Mouse (Mus musculus): Measurements from ENCODE around the gene Olfr588-ps1. TPM values are rescaled to one million over a fixed set of nuclear protein-coding genes. Genes with fewer than 3 reads are reported as not detected.
"Not testable (repeated sequence)": the region's sequence is repeated elsewhere in the genome, so short reads cannot be mapped to it uniquely, and the experiment has no call there.

Gene Olfr588-ps1
- under 1 TPM in 1 of 2 experiments, not detected in 1; 0.07 TPM for polyA plus RNA-seq (2017; shearing (Covaris generic))

GRCm38 (mm10) chr7:103140579-103140978 is at the start of gene Olfr588-ps1:
Gene Olfr588-ps1, plus strand, starts transcription at chr7:103140879.
- no peak for ATAC-seq

GRCm38 (mm10) chr7:103097420-103097819 is 43.3 kb upstream of the Olfr588-ps1 start, which contains the start of gene Olfr585:
Gene Olfr585, plus strand, starts transcription at chr7:103097720.
- no peak for ATAC-seq

- ATAC-seq: no peak
Observed at GRCm38 (mm10) chr7:103119406-103119805, 21.3 kb upstream of the Olfr588-ps1 start.

GRCm38 (mm10) chr7:103125538-103125937 is 15.1 kb upstream of the Olfr588-ps1 start, which contains the start of gene Olfr586:
Gene Olfr586, minus strand, starts transcription at chr7:103125638.
- no peak for ATAC-seq

GRCm38 (mm10) chr7:103156256-103156655 is 15.6 kb downstream of the Olfr588-ps1 start, which contains the start of gene Olfr589:
Gene Olfr589, minus strand, starts transcription at chr7:103156356.
- no peak for ATAC-seq

GRCm38 (mm10) chr7:103169697-103170096 is 29.0 kb downstream of the Olfr588-ps1 start:
- no peak for ATAC-seq

GRCm38 (mm10) chr7:103178240-103178639 is 37.6 kb downstream of the Olfr588-ps1 start, which contains the start of gene Olfr591:
Gene Olfr591, minus strand, starts transcription at chr7:103178340.
- ATAC-seq: no peak

GRCm38 (mm10) chr7:103184503-103184902 is 43.8 kb downstream of the Olfr588-ps1 start, which contains the start of gene Olfr592:
Gene Olfr592, plus strand, starts transcription at chr7:103184803.
- ATAC-seq: not testable (repeated sequence)

Other genes starting within 250 kb of the Olfr588-ps1 start
- gene Olfr569, start 250.0 kb upstream of the Olfr588-ps1 start, polyA plus RNA-seq (2017; shearing (Covaris generic)): not detected
- not detected for gene Olfr570, start 246.3 kb upstream of the Olfr588-ps1 start, polyA plus RNA-seq (2017; shearing (Covaris generic))
- not detected for gene Olfr571, start 223.3 kb upstream of the Olfr588-ps1 start, polyA plus RNA-seq (2017; shearing (Covaris generic))
- not detected for gene Olfr572, start 216.5 kb upstream of the Olfr588-ps1 start, polyA plus RNA-seq (2017; shearing (Covaris generic))
- not detected for gene Olfr573-ps1, start 198.3 kb upstream of the Olfr588-ps1 start, polyA plus RNA-seq (2017; shearing (Covaris generic))
- gene Olfr574, start 192.4 kb upstream of the Olfr588-ps1 start, polyA plus RNA-seq (2017; shearing (Covaris generic)): not detected
- gene Olfr575, start 182.1 kb upstream of the Olfr588-ps1 start, polyA plus RNA-seq (2017; shearing (Covaris generic)): not detected
- not detected for gene Olfr576, start 178.2 kb upstream of the Olfr588-ps1 start, polyA plus RNA-seq (2017; shearing (Covaris generic))
- gene Olfr577, start 164.9 kb upstream of the Olfr588-ps1 start, polyA plus RNA-seq (2017; shearing (Covaris generic)): not detected
- not detected for gene Olfr578, start 151.6 kb upstream of the Olfr588-ps1 start, polyA plus RNA-seq (2017; shearing (Covaris generic))
- not detected for gene Olfr582, start 102.9 kb upstream of the Olfr588-ps1 start, polyA plus RNA-seq (2017; shearing (Covaris generic))
- not detected for gene Olfr583, start 89.6 kb upstream of the Olfr588-ps1 start, polyA plus RNA-seq (2017; shearing (Covaris generic))
- not detected for gene Olfr584, start 59.0 kb upstream of the Olfr588-ps1 start, polyA plus RNA-seq (2017; shearing (Covaris generic))
- gene Olfr585, start 43.2 kb upstream of the Olfr588-ps1 start, polyA plus RNA-seq (2017; shearing (Covaris generic)): not detected
- gene Olfr586, start 15.2 kb upstream of the Olfr588-ps1 start, polyA plus RNA-seq (2017; shearing (Covaris generic)): not detected
- gene Olfr589, start 15.5 kb downstream of the Olfr588-ps1 start, polyA plus RNA-seq (2017; shearing (Covaris generic)): not detected
- under 1 TPM in 1 of 2 experiments, not detected in 1; 0.09 TPM for gene Olfr591, start 37.5 kb downstream of the Olfr588-ps1 start, polyA plus RNA-seq (2017; shearing (Covaris generic))
- not detected for gene Olfr592, start 43.9 kb downstream of the Olfr588-ps1 start, polyA plus RNA-seq (2017; shearing (Covaris generic))
- not detected for gene Olfr593, start 71.0 kb downstream of the Olfr588-ps1 start, polyA plus RNA-seq (2017; shearing (Covaris generic))
- gene Olfr594, start 76.1 kb downstream of the Olfr588-ps1 start, polyA plus RNA-seq (2017; shearing (Covaris generic)): not detected
- not detected for gene Usp17ld, start 111.6 kb downstream of the Olfr588-ps1 start, polyA plus RNA-seq (2017; shearing (Covaris generic))
- not detected for gene Olfr596, start 164.8 kb downstream of the Olfr588-ps1 start, polyA plus RNA-seq (2017; shearing (Covaris generic))
- gene Olfr597, start 175.4 kb downstream of the Olfr588-ps1 start, polyA plus RNA-seq (2017; shearing (Covaris generic)): under 1 TPM in 1 of 2 experiments, not detected in 1; 0.12 TPM
- gene Olfr598, start 182.7 kb downstream of the Olfr588-ps1 start, polyA plus RNA-seq (2017; shearing (Covaris generic)): not detected
- gene Olfr599, start 195.0 kb downstream of the Olfr588-ps1 start, polyA plus RNA-seq (2017; shearing (Covaris generic)): not detected
- not detected for gene Olfr600, start 208.8 kb downstream of the Olfr588-ps1 start, polyA plus RNA-seq (2017; shearing (Covaris generic))
- not detected for gene Olfr601, start 221.8 kb downstream of the Olfr588-ps1 start, polyA plus RNA-seq (2017; shearing (Covaris generic))
- gene Olfr603, start 245.3 kb downstream of the Olfr588-ps1 start, polyA plus RNA-seq (2017; shearing (Covaris generic)): not detected

Data from activated CD4-positive, CD25-positive, alpha-beta regulatory T cell, adult 4 months (primary cell).